Mouse (Mus musculus) skeletal muscle tissue, adult 2 months (tissue): Measurements from ENCODE around the gene Rrad.
"Not testable (repeated sequence)": the region's sequence is repeated elsewhere in the genome, so short reads cannot be mapped to it uniquely, and the experiment has no call there.

Source experiments
- DNase-seq: peaks from one replicate; pipeline ENCODE4 v3.0.0-alpha.2; 2012; ENCODE audit warnings: low read depth, low spot score

Rrad gene

DNA sequence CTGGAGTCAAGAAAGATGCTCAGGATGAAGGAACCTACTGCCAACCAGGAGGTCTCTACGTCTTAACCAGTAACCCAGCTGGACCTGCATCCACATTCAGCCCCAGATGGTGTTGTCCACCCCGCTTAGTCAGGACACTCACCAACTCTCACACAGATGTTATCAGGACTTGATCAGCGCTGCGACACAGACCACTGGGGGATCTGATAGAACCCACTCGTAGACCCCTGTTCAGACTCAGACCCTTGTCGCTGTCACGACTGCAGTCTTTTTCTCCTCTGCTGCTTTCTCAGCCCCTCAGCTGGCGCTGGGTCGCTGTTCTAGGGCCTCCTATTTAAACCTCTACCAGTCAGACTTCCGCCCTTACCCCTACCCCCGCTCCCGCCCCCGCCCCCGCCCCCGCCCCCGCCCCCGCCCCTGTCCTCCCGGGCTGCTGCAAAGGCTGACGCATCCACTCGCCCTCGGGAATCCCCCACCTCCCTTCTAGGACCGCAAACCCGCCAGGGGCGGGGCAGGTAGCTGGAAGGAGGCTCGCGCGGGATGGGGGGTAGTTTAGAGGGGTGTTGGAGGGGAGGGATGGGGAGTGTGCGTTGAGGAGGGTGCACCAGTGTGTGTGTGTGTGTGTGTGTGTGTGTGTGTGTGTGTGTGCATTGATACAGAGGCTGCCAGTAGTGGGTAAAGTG, at the start of gene Rrad:
Rrad (minus strand) TSS at position 347 of the 683 bp plus-strand sequence.
- no peak for DNase-seq

DNA sequence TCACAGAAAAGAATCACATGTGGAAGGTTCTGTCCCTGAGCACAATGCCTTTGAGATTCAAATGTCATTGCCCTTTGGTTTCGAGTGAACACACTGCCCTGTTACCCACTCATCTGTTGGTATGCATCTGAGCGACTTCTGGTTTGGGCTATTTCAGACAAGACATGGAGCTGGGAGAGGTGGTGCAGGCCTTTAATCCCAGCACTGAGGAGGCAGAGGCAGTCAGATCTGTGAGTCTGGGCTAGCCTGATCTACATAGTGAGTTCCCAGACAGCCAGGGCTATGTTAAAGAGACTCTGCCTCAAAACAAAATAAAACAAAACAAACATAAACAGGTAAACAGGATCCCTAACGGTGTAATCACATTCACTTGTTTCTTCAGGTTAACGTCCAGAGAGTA, 24.5 kb upstream of the Rrad start:
- DNase-seq = no peak

DNA sequence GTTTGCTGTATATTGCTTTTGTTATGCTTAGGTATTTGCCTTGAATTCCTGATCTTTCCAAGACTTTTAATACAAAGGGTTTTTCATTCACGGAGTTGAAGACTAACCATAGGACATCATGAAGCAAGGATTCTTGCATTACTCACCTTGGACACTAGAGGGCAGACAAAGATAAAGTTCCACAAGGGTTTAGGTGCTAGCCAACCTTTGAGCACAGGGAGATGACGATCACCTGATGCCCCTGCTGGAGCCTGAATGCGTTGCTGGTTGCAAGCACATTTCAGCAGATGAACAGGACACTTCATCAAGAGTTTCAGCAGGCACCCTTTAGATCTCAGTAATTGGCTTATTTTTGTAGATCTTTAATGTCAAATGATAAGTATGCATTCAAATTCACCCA, 23.9 kb upstream of the Rrad start:
- DNase-seq = peak; percentile 75

DNA sequence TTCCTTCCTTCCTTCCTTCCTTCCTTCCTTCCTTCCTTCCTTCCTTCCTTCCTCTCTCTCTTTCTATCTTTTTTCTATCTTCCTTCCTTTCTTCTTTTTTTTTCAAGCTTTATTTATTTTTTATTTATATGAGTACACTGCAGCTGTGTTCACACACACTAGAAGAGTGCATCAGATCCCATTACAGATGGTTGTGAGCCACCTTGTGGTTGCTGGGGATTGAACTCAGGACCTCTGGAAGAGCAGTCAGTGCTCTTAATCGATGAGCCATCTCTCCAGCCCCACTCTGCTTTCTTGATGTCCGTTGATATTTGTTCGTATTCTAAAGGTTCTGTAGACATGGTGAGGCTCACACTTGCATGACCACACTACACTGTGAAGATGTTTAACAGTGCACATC, 13.1 kb upstream of the Rrad start:
- DNase-seq = not testable (repeated sequence)

DNA sequence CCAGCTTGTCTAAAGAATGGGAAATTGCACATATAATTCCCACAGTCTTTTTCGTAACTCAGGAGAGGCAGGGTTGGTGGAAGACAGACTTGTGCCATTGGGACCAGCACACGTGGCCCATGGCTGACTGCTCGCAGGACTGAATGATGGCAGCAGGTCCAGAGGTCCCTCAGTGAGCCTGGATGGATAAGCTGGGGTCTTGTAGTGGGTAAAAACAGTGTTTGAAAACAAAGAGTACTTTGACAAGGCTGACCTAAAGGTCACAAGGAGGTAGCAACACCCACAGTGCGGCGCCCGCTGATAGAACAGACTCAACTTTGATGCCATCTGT, 11.2 kb upstream of the Rrad start:
- no peak for DNase-seq

DNA sequence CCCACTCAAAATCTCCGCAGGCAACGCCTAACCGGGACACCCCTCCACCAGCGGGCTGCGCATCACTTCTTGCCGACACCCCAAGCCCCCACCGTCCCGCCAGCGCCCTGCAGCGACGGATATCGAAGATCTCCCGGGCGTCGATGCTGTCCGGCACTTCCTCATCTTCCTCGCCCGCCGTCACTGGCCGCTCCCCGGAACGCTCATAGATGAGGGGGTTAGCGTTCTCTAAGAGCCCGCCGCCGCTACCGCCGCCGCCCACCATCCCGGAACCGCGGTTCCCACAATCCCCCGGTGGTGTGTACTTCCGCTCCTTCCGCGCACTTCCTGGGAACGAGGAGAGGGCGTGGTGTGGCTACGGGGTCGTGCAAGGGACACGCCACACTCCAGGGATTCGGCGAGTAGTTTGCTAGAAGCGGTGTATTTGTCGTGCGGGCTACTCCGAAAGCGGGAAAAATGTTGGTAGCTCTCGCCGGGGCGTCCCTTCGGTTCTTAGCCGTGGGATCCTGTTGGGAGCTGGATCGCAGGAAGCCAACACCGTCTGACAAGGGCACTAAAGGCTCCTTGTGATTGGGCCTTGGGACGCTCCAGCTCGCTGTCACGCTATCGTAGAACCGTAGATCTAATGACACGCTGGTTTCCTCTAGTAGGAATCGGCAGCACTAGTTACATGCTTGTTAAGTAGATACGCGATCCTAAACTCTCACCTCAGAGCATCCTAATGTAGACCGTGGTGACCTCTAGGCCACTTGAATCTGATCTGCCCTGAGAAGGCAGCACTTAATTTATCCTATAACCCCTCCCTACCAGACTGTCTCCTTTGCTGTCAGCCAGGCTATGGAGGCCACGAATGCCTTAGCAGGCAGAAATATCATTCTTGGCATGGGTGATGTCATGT, 10.5 kb upstream of the Rrad start, which contains the start of gene Ciao2b:
Ciao2b (minus strand) TSS at position 540 of the 898 bp plus-strand sequence.
- DNase-seq = peak; percentile 76

DNA sequence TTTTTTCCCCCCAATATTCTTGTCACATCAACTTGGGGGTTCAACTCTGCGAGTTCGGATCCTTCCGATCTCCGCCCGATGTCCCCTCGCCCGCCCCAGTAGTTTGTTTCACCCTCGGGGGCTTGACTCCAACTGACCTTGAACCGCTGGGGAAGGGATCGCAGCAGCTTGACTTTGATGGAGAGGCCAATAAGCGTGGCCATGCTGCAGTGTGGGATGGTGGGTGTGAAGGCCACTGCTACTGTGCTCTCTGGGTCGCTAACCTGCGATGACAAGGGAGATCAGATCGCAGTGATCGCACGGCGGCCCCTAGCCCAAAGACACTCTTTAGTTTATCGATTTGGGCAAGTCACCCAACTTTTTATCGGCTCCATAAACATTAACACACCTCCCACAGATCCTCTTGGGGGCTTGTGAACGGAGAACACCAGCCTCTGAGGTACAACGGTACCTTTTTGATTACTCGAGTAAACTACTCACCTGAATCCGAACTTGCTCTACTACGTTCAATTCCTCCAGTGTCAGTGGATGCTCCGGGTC, 9.8 kb upstream of the Rrad start:
- DNase-seq = no peak

DNA sequence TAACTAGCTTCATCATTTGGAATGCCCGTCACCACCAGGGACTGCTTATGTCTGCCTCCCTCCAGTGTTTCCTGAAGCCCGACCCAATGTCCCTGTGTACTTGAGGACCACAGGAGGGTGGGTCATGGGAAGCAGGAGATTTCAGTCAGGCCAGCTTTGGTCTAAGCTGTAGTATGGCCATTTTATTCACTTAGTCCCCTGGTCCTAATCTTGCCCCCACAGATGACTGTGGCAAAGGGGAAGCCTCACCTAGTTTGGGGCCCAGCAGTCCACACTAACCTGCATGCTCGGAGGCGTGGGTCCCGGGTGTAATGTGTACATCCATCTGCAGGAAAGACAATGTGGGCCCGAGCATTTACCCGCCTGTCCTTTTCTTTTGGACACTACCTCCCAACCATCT, 9.1 kb upstream of the Rrad start:
- no peak for DNase-seq

DNA sequence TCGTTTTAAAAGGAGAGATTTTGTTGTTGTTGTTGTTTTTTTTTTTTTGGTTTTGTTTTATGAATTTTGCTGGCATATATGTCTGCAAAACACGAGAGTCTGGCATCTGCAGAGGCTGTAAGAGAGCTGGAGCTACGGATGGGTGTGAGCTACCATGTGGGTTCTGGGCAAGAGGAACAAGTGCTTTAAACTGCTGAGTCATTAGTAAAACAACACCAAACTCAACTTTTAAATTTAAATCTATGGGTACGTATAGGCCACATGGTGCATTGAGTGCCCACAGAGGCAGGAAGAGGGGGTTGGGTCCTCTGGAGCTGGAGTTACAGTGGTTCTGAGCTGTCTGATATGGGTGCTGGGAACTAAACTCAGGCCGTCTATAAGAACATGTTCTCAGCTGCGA, 6.9 kb upstream of the Rrad start:
- DNase-seq = no peak

DNA sequence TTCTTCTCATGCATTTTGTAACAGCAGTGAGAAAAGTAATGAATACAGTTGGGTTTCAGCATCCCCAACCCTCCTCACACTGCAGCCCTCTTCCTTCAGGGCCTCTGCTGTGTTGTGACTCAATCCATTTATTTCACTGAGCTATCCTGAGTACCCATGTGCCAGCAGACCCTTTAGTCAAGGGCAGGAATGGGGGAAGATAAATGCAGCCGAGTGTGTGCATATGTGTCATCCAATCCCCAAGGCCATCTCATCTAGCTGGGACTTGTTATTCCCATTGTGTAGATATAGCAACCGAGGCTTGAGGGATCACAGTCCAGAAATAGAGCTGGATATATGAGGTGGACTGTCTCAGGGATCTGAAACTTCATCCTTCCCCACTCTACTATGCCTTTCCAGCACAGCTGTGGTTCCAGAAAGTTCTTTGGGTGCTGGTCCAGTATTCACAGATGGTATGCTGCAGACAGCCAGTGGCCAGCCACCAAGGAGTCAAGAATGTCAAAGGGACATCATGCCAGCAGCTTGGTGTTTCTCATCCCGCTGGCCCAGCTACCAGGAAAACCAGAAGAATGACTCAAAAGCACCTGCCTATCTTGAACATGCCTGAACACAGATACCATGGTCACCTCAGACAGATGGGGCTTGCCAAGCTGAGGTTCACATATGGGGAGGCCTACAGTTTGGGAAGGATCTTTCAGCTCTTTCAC, 4.0 kb upstream of the Rrad start:
- DNase-seq = peak; percentile 42

DNA sequence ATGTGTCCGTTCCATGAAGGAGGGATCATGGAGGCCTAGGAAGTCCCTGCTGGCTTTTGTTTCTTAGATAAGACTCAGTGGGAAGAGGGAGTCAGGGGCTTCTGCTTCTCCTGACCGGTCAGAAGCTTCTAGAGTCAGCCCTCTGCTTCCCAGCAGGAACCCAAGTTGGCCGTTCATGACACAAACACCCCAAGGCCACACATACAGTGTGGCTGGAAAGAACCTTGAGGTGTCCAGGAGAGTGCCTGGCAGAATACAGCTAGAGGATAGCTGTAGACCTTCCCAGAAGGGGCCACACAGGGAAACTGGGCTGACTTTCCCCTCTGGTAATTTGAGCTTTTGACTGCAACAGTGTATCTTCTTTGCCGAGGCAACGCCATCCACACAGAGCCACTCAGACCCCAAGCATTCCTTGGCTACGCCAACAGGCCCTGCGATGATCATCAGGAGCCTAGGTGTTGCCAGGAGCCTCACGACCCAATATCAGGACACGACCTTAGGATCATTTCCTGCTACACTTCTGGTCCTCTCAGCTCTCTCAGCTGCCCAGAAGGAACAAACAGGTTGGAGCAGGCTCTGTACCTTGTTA, 2.1 kb upstream of the Rrad start:
- DNase-seq = peak; percentile 52

DNA sequence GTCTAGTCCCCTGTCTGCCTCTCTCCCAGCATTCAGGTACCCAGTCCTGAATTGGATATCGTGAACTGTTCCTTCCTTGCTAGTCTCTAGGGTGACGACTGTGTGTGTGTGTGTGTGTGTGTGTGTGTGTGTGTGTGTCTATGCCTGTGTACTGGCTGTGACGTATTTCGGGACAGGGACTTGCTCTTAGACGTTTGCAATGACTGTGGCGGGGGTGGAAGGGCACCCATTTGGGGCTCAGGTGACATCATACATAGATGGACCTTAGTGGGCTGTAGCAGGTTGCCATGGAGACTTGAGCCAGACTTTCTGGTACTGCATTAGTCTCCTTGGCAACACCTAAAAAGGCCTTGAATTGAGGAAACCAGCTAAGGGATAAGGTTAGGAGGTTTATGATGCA, 1.4 kb upstream of the Rrad start:
- no peak for DNase-seq

DNA sequence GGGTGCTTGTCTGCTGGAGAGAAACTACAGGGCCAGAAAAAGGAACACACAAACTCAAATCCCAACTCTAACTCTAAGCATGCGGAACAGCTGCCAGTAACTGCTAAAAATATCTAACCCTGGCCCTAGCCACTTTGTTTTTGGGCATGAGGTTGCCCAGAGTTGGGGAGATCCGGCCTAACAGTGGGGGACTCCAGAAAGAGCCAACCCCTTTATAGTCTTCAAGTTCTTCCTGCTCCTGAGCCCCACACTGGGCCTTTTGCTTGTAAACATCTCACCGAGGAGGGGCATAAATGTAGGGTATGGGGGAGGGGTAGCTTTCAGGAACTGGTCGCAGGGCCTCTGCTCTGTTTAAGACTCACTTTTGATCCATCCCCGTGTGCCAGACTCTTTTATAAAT, 848 bp upstream of the Rrad start:
- no peak for DNase-seq

DNA sequence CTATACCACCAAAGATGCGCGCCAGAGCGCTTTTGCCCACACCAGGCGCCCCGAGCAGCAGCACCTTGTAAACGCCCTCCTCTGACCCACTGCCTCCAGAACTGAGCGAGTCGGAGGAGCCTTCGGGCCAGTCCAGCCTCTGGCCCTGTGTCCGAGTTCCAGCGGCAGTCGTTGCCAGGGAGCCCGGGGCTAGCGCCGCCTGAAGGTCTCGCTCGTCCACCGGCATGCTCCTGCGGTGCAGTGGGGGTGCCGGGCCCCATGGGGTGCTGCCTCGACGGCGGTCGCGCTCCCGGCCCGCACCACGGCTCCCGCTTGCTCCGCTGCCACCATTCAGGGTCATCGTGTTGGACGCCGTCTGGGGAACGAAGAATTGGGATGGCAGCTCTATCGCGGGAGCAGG, 553 bp downstream of the Rrad start:
- DNase-seq = no peak

DNA sequence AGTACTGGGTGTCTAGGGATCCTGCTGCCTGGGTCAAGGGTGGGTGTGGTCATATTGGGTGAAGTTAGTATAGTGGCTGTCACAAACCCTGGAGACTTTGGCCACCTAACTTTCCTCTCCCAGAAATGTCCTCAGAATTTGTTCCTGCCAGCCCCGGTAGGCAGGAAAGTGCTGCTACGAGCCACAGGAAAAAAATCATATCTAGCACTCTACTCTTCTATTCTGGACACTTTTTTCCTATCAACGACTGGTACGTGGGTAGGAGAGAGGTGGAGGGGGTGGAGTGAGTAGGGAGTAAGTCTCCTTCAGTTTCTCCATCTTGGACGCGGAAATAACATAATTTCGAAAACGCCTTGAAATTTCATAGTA, 1.0 kb downstream of the Rrad start:
- DNase-seq = no peak

DNA sequence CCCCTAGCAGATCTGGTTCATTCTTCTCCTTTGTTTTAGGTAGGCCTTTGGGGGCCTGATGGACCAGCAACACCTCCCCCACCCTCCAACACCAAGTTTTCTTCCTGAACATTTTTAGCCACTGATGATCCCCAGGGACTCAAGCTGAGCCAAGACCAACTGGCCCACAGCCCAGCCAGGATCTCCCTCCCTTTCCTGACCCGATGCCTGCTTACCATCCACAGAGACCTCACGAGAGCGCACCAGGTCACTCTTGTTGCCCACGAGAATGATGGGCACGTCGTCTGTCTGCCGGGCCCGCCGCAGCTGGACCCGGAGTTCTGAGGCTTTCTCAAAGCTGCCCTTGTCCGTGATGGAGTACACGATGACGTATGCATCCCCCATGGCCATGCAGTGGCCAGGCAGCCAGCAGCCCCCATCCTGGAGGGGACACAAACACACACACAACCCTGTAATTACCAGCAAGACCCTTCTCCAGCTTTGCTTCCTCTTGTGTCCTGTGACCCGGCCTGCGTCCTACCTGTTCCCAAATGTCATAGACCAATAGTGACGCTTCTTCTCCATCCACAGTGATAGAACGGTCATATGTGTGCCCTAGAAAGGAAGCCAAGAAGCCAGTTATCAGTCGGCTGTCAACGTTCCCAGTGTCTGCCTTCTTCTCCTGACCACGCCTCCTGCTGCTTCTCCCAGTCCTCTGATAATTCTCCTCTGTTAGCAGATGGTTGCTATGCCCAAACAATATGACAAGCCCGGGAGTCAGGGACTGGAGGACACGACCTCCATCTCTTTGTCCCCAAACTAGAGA, 1.6 kb downstream of the Rrad start:
- peak; percentile 51 for DNase-seq

DNA sequence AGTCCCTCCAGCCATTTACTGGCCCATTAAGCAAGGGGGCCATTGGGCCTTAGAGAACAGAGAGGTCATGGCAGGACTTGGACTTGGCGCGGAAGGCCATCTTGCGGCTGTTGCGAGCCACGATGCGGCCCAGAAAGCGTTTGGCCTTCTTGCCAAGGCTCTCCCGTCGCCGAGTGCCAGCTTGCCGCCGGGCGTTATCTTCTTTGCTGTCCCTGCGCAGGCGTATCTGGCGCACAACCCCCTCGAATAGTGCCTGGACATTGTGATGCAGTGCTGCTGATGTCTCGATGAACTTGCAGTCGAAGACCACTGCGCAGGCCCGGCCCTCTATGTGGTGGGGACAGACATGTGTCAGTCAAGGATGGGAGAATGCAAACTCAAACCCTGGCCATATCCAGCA, 2.7 kb downstream of the Rrad start:
- no peak for DNase-seq

DNA sequence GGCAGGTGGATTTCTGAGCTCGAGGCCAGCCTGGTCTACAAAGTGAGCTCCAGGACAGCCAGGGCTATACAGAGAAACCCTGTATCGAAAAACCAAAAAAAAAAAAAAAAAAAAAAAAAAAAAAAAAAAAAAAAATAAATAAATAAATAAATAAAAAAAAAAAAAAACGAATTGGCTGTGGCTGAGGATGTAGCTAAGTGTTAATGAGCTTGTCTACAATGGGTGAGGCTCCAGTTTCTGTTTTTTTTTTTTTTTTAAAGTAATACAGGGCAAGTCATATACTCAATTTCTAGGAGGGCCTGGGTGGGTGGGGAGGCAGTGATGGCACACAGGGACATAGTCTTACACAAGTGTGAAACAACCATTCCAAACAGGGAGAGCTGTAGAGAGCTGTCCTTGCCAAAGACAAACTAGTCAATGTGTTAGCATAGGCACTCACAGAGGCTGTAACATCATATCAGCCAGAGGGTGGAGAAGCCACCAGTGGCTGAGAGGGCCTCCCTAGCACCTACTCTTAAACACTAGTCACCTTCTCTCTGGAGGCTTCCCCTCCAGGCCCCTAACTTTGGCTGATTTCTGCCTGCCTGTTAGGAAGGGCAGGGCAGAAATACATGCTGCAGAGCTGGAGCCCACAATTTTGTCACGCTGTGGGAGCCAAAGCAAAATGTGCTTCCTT, 3.9 kb downstream of the Rrad start:
- DNase-seq = no peak

DNA sequence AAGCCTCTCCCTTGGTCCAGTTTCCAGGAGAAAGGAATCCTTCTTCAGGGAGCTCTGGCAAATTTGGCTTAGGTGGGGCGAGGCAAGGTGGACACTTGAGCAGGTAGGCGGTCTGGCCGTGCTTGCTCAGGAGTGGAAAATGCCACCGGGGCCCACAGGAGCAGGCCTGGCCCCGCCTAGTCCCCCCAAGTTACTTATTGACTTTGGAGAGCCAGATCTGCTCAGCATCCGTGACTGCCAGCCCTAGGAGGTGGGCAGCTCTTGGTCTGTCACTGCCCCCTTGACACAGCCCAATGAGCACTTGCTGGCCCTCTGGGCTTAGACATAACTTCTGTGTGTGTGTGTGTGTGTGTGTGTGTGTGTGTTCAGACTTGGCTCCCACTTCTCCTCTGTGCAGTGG, 7.0 kb downstream of the Rrad start, which contains the start of gene Cdh16:
Cdh16 (minus strand) TSS at position 236 of the 400 bp plus-strand sequence.
- no peak for DNase-seq

DNA sequence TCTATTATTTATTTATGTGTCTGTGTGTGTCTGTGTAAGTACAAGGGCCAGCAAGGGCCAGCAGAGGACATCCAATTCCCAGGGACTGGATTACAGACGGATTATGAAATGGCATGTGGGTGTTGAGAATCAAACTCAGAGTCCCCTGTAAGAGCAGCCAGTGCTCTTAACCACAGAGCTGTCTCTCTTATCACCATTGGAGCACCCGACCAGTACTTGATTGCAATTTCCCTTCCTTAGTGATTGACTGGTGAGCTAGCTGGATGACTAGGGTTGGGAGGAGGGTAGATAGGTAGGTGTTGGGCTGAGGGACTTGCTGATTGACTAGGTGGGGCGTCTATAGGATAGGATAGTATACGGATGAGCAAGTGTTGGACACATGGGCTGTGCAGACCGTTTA, 10.4 kb downstream of the Rrad start:
- no peak for DNase-seq
